Mouse (Mus musculus): ENCODE results near the gene Fgd6.

Fgd6 gene

DNA sequence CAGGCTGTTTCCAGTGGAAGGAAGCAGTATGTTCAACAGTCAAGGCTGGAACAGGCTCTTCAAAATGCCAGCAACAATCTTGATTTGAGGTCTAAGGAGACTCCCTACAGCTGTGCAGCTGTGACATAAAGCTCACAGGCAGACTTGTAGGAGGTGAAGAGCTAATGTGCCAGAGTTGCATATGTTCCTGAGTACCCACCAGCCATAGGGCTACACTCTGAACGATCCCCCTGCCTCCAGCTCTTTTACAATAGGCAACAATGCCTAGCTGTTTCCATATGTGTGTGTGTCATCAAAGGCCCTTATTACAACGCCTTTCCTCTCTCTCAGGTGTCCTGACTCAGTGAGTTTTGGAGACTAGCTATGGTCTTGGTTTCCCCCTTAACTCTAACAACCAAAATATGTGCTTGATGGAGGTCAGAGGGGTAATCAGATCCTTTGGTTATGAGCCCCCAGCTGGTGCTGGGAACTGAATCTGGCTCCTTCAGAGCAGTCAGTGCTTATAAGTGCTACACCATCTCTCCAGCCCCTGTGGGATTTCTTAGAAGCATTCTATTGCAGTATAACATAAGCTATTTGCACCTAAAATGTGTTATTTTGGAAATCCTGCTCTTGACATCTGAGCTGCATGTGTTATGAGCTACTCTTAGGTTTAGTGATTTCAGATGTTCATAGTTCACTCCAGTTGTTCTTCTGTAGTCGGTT is 104.6 kb downstream of the Fgd6 start:
- no peak for DNase-seq

DNA sequence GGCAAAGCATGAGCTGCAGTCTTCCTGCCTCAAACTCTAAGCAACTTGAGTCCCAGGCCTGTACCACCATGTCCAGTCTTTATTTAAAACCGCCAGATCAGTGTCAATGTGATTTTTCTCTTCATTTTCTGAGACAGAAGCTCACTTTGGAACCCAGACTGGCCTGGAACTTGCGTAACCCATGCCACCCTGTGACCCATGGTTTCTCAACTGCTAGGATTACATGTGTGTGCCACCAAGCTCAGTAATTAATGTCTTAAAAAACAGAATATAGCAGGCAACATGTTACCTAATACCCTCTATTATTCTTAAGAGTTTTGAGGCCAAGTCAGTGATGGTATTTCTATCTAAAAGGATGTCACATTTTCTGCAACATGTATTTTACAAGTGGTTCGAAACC is 106.6 kb downstream of the Fgd6 start:
- DNase-seq = no peak

DNA sequence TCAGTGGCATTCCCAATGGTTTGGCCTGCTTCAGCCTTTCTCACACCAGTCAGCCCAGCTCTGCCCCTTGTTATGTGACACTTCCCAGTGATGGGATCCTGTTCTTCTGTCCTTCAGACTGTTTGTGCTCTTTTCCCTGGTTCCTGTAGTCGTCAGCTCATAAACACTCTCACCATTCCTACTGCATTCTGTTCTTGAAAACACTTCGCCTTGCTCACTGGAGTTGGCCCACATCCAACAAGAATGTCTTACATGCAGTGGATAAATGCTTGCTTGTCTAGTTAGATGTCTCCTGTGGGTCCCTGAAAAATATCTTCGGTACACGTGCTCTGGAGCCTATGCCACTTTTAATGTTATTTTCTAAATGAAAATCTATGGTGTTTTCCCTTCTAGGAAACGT is 108.8 kb downstream of the Fgd6 start:
- no peak for DNase-seq

DNA sequence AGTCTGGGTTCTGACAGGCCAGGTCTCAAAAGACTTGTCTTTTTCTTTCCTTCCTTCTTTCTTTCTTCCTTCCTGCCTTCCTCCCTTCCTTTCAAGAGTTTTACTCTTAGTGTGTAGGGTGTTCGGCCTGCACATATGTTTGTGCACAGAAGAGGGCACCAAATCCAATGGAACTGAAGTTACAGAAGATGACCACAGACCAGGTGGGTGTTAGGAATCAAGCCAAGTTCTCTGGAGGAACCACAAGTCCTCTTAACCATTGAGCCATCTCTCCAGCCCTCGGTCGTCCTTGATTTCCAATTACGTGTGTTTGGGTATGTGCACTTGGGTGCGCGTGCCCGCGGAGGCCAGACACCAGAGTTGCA is 111.6 kb downstream of the Fgd6 start:
- DNase-seq = no peak

DNA sequence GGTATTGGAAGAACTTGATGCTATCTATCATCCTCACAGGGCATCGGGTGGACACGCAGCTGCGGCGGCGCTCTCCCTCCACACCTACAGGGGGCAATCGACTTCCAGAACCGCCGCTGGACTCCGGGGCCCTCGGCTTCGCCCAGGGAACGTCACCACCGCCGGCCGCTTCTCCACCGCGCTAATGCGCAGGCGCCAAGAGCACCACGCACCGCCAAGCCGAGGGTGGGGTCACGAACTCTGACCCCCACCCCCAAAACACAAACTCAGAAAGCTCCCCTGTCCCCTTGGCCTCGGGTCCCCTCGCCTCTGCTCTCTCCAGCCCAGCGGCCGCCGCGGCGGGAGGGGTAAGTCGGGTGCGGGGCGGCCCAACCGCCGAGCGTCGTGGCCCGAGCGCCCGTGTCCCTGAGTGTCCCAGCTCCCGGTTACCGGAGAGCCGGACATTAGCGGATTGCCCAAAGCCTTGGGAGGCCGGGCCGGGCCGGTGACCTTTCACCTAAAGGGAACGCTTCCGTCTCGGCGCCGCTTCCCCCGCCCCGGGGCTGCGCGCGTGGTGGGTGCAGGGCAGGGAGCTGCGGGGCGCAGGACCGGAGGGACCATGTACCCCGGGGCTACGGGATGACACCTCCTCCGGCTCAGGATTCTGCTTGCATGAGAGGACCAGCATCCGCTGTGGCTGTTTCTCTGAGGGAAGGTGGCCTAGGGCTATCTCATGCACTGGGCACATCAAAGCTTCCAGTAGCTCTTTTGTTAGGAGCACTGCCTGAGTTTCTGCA is 112.1 kb downstream of the Fgd6 start, which contains the start of gene Nr2c1:
Nr2c1 (plus strand) TSS at position 268 of the 776 bp plus-strand sequence.
- peak; percentile 92 to 95 for DNase-seq

DNA sequence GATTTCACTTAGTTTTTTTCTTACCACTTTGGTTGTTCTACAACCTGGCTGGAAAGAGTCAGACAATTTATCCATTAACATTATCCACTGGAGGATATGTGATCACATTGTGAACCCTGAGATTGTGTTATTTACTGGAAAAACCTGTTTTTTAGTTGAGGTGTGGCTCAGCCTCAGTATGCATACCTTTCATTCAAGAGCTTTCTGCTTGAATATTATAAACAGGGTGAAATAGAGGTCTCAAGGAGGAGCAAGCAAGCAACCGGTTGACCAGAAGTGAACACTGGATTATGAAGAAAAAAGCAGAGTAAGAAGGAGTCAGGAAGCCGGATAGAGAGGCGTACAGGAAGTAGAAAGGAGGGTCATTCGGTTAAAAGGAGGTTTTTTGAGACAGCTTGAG is 115.7 kb downstream of the Fgd6 start:
- no peak for DNase-seq

DNA sequence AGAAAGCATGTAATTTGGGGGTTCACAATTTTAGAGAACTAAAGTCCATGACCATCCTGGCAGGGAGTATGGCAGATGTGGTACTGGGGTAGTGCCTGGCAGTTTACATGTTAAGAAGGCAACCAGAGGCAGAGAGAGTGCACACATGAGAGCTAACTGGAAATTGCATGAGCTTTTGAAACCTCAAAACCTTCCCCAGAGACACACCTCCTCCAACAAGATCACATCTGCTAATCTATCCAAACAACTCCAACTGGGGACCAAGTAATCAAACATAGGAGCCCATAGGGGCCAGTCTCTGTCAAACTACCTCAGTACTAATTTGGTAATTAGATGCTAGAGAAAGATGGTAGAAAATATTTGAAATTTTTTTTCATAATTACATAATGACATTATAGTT is 118.0 kb downstream of the Fgd6 start:
- DNase-seq = no peak

DNA sequence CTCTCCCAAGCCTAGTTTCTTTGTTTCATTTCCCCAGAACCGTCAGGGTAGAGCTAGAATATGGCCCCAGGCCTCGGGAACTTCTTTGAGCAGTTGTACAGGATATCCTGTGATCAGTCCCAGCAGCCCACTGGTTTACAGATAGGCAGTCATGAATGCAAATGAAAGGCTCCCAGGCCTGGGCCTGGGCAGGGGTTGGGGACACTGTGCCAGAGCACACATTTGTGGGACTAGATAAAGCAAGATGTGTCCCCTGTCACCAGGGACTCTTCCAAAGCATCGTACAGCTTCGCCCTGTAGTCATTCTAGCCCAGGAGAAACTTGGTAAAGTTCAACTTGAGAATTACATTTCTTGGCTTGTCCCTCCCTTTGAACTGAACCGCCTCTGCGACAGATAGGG is 123.2 kb downstream of the Fgd6 start:
- no peak for DNase-seq

DNA sequence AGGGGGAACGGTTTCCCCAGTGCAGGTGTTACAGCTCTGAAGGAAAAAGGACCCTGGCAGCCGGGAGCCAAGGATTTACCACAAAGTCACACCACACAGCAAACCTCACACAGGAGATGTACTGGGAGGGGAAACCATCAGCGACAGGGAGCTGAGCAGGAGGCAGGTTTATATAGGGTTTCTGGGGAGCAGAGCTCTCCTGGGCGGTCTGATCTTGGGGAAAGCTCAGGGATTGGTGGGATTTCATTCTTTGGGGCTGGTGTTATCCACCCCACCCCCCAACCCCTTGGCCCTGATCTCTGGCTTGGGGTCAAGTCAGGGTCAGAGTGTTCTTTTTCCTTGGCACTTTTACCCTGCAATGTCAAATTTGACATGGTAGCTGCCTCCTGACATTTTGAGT is 123.6 kb downstream of the Fgd6 start:
- DNase-seq = no peak

DNA sequence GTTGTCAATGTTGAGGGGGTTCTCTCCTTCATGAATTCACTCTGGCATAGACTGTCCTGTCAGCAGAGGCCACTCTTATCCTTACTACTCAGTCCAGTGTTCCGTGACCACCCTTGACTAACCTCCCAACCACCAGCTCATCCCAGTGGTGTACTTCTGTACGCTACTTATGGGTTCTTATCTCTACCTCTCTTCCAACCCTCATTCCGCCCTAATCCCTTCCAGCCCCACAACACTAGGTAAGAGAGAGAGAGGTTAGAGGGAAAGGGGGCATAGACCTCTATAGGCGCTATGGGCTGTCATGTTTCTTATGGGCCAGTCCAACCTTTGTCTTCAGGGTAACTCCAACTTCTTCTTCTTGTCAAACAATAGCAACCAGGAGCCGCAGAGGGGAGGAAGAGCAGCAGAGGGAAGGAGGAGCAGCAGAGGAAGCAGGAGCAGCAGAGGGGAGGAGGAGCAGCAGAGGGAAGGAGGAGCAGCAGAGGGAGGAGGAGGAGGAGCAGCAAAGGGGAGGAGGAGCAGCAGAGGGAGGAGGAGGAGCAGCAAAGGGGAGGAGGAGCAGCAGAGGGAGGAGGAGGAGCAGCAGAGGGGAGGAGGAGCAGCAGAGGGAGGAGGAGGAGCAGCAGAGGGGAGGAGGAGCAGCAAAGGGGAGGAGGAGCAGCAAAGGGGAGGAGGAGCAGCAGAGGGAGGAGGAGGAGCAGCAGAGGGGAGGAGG is 125.4 kb downstream of the Fgd6 start:
- no peak for DNase-seq

DNA sequence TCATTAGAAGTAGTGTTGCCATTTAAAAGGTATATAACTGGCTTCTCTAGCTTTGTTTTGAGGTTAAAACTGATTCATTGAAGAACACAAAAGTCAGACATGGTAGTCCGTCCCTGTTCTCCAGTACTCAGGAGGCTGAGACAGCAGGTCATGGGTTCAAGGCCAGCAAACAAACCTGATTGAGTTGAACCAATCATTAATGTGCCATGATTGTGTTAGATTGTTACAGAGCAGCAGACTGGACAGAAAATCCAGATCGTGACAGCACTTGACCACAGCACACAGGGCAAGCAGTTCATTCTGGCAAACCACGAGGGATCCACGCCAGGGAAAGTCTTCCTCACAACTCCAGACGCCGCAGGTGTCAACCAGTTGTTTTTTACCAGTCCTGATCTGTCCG is 126.2 kb downstream of the Fgd6 start:
- no peak for DNase-seq

DNA sequence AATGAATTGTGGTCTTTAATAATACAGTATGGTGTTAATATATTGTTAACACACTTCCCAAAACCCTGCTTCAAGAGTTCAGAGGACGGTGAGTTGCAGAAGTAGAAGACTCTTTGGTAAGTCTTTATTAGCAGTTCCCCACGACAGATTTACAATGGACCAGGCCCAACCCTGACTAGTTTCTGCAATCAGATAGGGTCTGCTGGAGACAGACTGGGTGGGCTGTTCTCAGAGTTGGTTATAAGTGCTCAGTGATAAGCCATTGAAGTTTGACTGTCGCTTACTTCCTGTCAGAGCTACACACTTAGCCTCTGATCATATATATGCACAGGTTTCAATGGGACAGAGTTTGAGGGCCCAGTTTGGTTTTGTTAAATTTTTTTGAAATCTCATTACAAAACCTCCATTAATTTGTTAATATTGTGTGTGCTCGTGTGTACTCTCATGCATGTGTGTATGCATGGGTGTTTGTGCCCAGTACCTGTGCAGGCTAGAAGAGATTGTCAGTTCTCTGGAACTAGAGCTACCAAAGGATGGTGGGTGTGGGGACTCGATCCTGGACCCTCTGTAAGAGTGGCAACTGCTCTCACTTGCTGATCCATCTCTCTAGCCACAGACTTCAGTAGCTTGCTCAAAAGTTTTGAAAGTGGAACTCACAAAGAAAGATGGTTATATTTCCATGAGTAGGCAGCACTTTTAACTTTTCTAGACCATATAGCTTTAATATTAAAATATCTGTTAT is 128.5 kb downstream of the Fgd6 start:
- no peak for DNase-seq

DNA sequence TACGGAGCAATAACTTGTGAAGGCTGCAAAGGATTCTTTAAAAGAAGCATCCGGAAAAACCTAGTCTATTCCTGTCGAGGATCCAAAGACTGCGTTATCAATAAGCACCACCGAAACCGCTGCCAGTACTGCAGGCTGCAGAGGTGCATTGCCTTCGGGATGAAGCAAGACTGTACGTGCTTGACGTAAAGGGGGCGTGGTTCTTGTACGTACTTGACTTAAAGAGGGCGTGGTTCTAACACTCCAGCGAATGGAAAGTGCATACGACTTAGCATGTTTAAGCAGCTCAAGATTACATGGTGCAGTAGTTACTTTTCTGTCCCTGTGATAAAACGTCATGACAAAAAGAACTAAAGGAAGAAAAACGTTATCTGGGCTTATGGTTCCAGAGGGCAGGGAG is 129.6 kb downstream of the Fgd6 start:
- no peak for DNase-seq

DNA sequence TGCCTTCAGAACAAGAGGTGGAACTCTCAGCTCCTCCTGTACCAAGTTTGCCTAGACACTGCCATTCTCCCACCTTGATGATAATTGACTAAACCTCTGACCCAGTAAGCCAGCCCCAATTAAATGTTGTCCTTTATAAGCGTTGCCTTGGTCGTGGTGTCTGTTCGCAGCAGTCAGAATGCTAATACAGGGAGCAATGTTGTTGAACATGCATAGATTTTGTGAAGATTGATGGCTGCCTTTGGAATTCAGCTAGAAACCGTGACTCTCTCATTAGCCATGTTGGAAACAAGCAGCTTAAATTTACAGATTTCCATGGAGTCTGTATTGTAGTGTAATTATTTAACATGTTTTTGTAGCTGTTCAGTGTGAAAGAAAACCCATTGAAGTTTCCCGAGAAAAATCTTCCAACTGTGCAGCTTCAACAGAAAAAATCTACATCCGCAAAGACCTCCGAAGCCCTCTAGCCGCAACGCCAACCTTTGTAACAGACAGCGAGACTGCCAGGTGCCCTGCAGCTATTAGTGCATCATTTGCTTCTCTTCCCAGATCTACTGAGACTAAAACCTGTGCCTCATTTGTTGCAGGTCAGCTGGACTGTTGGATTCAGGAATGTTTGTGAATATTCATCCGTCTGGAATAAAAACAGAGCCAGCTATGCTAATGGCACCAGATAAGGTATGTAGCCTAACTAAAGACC is 131.4 kb downstream of the Fgd6 start:
- DNase-seq = no peak

DNA sequence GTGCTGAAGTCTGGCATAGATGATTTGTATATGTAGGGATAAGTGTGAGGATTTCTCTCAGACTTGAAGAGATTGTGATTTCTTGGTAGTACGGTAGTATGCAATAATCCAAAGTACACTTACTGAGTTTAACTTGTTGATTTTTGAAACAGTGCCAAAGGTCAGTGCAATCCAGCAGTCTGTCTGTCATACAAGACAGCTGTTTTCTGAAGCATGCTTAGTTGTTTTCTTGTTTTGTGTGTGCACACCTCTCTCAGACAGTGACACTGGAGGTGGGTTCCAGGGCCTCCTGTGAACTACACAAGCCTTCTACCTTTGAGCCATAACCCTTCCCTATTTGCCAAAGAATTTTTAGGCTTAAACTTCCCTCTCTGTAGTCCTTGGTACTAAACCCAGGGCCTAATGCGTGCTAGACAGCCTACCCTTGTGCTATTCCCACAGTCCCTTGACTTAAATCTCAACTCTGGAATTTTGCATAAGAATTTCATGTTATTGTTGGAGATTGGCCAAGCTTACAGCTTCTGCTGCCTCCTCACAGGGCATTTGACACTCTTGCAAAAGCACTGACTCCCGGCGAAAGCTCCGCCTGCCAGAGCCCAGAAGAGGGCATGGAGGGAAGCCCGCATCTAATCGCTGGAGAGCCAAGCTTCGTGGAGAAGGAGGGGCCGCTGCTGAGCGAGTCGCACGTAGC is 135.8 kb downstream of the Fgd6 start:
- DNase-seq = no peak

DNA sequence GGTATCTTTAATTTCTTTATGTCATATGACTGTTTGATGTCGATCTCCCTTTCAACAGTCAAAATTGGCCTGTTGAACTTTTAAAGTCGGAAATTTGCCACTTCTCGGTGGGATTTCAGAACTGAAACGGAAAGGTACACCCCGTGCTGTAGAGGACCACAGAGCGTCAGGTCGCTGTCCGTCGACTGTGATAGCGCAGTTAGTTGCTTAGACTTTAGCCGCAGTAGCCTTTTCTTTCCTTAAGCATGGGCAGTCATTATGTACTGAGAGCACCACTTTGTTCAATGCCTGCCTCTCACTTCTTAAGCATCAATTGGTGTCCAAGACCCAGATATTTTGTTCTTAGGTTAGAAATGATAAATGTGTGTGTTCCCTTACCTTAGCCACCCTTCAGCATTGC is 136.3 kb downstream of the Fgd6 start:
- DNase-seq = no peak

DNA sequence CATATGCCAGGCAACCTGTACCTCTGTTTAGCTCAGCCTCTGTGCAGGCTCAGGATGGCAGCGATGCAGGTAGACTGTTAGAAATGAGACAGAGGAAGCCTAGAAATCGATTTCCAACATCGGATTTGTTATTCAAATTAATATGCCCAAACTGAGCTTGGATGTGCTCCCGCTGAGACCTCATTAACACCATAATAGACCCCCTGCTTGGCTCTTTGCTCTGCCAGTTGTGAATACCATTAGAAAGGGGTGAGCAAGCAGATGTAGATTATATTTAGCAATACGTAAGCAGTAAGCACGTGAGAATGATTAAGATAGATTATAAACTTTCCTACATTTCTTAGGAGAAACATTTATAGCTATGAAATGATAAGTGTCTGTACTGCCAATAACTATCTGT is 136.9 kb downstream of the Fgd6 start:
- no peak for DNase-seq

DNA sequence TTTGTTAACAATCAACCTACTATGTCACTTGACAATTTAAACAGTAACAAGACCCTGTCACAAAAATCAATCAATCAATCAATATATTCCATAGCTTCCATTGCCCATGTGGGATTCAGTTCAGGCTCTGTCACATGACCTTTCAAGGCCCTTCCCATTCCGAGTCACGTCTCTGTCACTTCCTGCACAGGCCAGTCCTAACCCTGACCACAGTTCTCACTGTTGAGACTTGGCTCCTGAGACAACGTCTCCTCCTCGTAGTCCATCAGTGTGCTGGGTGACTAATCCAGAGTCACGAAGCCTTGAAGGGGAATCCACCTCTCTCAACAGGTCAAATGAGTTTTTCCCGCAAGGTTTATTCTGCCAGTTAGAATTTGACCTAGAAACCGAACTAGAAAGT is 138.9 kb downstream of the Fgd6 start:
- DNase-seq = no peak

DNA sequence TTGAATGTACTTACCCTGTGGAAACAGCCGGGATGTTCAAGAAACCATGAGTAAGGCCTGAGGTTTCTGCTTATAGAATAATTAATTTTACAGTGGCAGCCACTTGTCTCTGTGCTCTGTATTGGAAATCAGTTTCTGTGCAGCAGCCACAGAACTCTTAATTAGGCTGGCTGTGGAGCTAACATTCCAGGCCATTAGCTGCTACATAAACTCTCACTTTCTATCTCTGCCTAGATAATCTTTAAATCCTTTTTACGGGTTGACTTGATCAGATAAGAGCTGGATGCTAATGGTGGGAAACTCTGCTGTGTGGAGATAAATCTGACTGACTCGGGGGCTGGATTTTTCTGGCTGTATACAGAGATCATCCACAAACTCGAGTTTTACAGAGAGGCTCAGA is 147.4 kb downstream of the Fgd6 start:
- no peak for DNase-seq

Data from cerebellum, adult 18-20 months (tissue).